Mouse (Mus musculus) MEL (cell line): ENCODE results near the gene Asic5. TPM values are rescaled to one million over a fixed set of nuclear protein-coding genes. Genes with fewer than 3 reads are reported as not detected.

Experiments used
- DNase-seq: peaks from one replicate; pipeline ENCODE4 v3.0.0; 2011; ENCODE audit warnings: low read depth, low spot score
- H3K27ac ChIP-seq: 2 replicates; pipeline ENCODE4 v1.5.1; 2012; ENCODE audit warnings: low read depth, mild to moderate bottlenecking, control low read depth, low read length, moderate library complexity; ENCODE audit not compliant: control insufficient read depth
- H3K27me3 ChIP-seq, 2 experiments: fragments of 150-350 bp in 1 of 2; sonication (generic) in 1 of 2; 2 replicates each; pipeline ENCODE4 v1.6.1; 2012; ENCODE audit warnings: low read length in 2 of 2, mild to moderate bottlenecking in 2 of 2, improper control_type of control experiment in 1 of 2, moderate library complexity in 1 of 2; ENCODE audit not compliant: insufficient read depth in 2 of 2, control insufficient read depth in 1 of 2
- H3K36me3 ChIP-seq, 2 experiments: 2 replicates each; pipeline ENCODE4 v1.6.1; 2012 to 2014; ENCODE audit warnings: low read length in 2 of 2, improper control_type of control experiment in 1 of 2, inconsistent platforms in 1 of 2, mild to moderate bottlenecking in 1 of 2; ENCODE audit not compliant: insufficient read depth in 2 of 2, control insufficient read depth in 1 of 2
- H3K4me1 ChIP-seq, 2 experiments: fragments of 150-350 bp in 1 of 2; sonication (generic) in 1 of 2; 2 replicates each; pipeline ENCODE4 v1.6.1; 2012; ENCODE audit warnings: low read length in 2 of 2, improper control_type of control experiment in 1 of 2, mild to moderate bottlenecking in 1 of 2; ENCODE audit not compliant: insufficient read depth in 2 of 2, control insufficient read depth in 1 of 2
- H3K4me3 ChIP-seq, 2 experiments: fragments of 150-350 bp in 1 of 2; sonication (generic) in 1 of 2; 2 replicates each; pipeline ENCODE4 v1.5.1; 2012; ENCODE audit warnings: low read depth in 2 of 2, low read length in 2 of 2, mild to moderate bottlenecking in 2 of 2, moderate library complexity in 2 of 2, control low read depth in 1 of 2, improper control_type of control experiment in 1 of 2; ENCODE audit not compliant: control insufficient read depth in 1 of 2, insufficient read depth in 1 of 2
- H3K79me2 ChIP-seq: 2 replicates; pipeline ENCODE4 v1.6.1; 2012; ENCODE audit warnings: mild to moderate bottlenecking, low read length, moderate library complexity; ENCODE audit not compliant: control insufficient read depth, poor library complexity, insufficient read depth
- H3K9ac ChIP-seq: 2 replicates; pipeline ENCODE4 v1.6.1; 2012; ENCODE audit warnings: low read depth, mild to moderate bottlenecking, control low read depth, low read length, moderate library complexity; ENCODE audit not compliant: control insufficient read depth, poor library complexity, severe bottlenecking
- H3K9me3 ChIP-seq: fragments of 150-350 bp; sonication (generic); replicated peaks from 2 replicates; pipeline ENCODE4 v1.6.1; 2012; ENCODE audit warnings: mild to moderate bottlenecking, low read length, improper control_type of control experiment, moderate library complexity; ENCODE audit not compliant: insufficient read depth
- CHD1 ChIP-seq: IDR thresholded peaks from 2 replicates; pipeline ENCODE4 v1.6.1; 2012; ENCODE audit warnings: low read depth, mild to moderate bottlenecking, inconsistent platforms, low read length, improper control_type of control experiment
- CHD2 ChIP-seq: IDR thresholded peaks from 2 replicates; pipeline ENCODE4 v1.6.1; 2011; ENCODE audit warnings: low read length, improper control_type of control experiment
- CTCF ChIP-seq, 3 experiments: IDR thresholded peaks in 2 of 3; conservative IDR thresholded peaks in 1 of 3; 2 replicates each; pipeline ENCODE4 v1.5.1; 2011 to 2012; ENCODE audit warnings: low read length in 3 of 3, low read depth in 2 of 3, mild to moderate bottlenecking in 2 of 3, improper control_type of control experiment in 1 of 3, inconsistent platforms in 1 of 3, mixed read lengths in 1 of 3, moderate library complexity in 1 of 3; ENCODE audit not compliant: control insufficient read depth in 1 of 3, insufficient read depth in 1 of 3, poor library complexity in 1 of 3, severe bottlenecking in 1 of 3
- E2F4 ChIP-seq: IDR thresholded peaks from 2 replicates; pipeline ENCODE4 v1.6.1; 2011; ENCODE audit warnings: low read depth, low read length, improper control_type of control experiment, borderline replicate concordance
- ETS1 ChIP-seq: IDR thresholded peaks from 2 replicates; pipeline ENCODE4 v1.6.1; 2012; ENCODE audit warnings: low read depth, mild to moderate bottlenecking, inconsistent platforms, low read length, improper control_type of control experiment, moderate library complexity
- GABPA ChIP-seq: IDR thresholded peaks from 2 replicates; pipeline ENCODE4 v1.6.1; 2012; ENCODE audit warnings: low read depth, mild to moderate bottlenecking, inconsistent platforms, low read length, improper control_type of control experiment, moderate library complexity
- GATA1 ChIP-seq: IDR thresholded peaks from 2 replicates; pipeline ENCODE4 v1.6.1; 2011; ENCODE audit warnings: low read depth, low read length, improper control_type of control experiment
- HCFC1 ChIP-seq: IDR thresholded peaks from 2 replicates; pipeline ENCODE4 v1.6.1; 2012; ENCODE audit warnings: low read depth, mild to moderate bottlenecking, inconsistent platforms, low read length, improper control_type of control experiment, moderate library complexity
- KAT2A ChIP-seq: conservative IDR thresholded peaks from 2 replicates; pipeline ENCODE4 v1.6.1; 2012; ENCODE audit warnings: low read depth, low read length, improper control_type of control experiment, inconsistent platforms
- MAFK ChIP-seq: IDR thresholded peaks from 2 replicates; pipeline ENCODE4 v1.6.1; 2011; ENCODE audit warnings: low read depth, mild to moderate bottlenecking, low read length, improper control_type of control experiment, borderline replicate concordance
- MAX ChIP-seq: IDR thresholded peaks from 2 replicates; pipeline ENCODE4 v1.6.1; 2011; ENCODE audit warnings: low read length, improper control_type of control experiment
- MXI1 ChIP-seq: IDR thresholded peaks from 2 replicates; pipeline ENCODE4 v1.6.1; 2011; ENCODE audit warnings: mild to moderate bottlenecking, low read depth, low read length, improper control_type of control experiment
- MYC ChIP-seq: IDR thresholded peaks from 2 replicates; pipeline ENCODE4 v1.6.1; 2011; ENCODE audit warnings: low read depth, mild to moderate bottlenecking, low read length, improper control_type of control experiment, moderate library complexity
- NELFE ChIP-seq: IDR thresholded peaks from 2 replicates; pipeline ENCODE4 v1.6.1; 2011; ENCODE audit warnings: low read depth, low read length, improper control_type of control experiment
- NRF1 ChIP-seq: IDR thresholded peaks from 2 replicates; pipeline ENCODE4 v1.6.1; 2014; ENCODE audit warnings: low read depth, mild to moderate bottlenecking, inconsistent platforms, low read length, improper control_type of control experiment, moderate library complexity; ENCODE audit not compliant: poor library complexity, insufficient read depth, severe bottlenecking
- POLR2A ChIP-seq, 2 experiments: IDR thresholded peaks; 2 replicates each; pipeline ENCODE4 v1.6.1; 2011 to 2012; ENCODE audit warnings: low read length in 2 of 2, mild to moderate bottlenecking in 2 of 2, control low read depth in 1 of 2, improper control_type of control experiment in 1 of 2, low read depth in 1 of 2, moderate library complexity in 1 of 2; ENCODE audit not compliant: control insufficient read depth in 1 of 2, insufficient read depth in 1 of 2, poor library complexity in 1 of 2
- SMC3 ChIP-seq: IDR thresholded peaks from 2 replicates; pipeline ENCODE4 v1.6.1; 2011; ENCODE audit warnings: low read depth, low read length, improper control_type of control experiment
- TBP ChIP-seq: IDR thresholded peaks from 2 replicates; pipeline ENCODE4 v1.8.0; 2011; ENCODE audit warnings: low read depth, low read length, improper control_type of control experiment
- TCF12 ChIP-seq: IDR thresholded peaks from 2 replicates; pipeline ENCODE4 v1.6.1; 2014; ENCODE audit warnings: low read depth, mild to moderate bottlenecking, inconsistent platforms, low read length, improper control_type of control experiment, moderate library complexity
- UBTF ChIP-seq: IDR thresholded peaks from 2 replicates; pipeline ENCODE4 v1.6.1; 2012; ENCODE audit warnings: low read depth, mild to moderate bottlenecking, inconsistent platforms, low read length, improper control_type of control experiment, moderate library complexity, borderline replicate concordance; ENCODE audit not compliant: insufficient read depth
- USF1 ChIP-seq: IDR thresholded peaks from 2 replicates; pipeline ENCODE4 v1.6.1; 2014; ENCODE audit warnings: low read depth, mild to moderate bottlenecking, inconsistent platforms, low read length, improper control_type of control experiment, moderate library complexity
- USF2 ChIP-seq, 2 experiments: IDR thresholded peaks; 2 replicates each; pipeline ENCODE4 v1.6.1; 2011 to 2012; ENCODE audit warnings: improper control_type of control experiment in 2 of 2, low read length in 2 of 2, borderline replicate concordance in 1 of 2, inconsistent platforms in 1 of 2, low read depth in 1 of 2, mild to moderate bottlenecking in 1 of 2; ENCODE audit not compliant: insufficient read depth in 1 of 2
- ZKSCAN1 ChIP-seq: IDR thresholded peaks from 2 replicates; pipeline ENCODE4 v1.6.1; 2012; ENCODE audit warnings: low read depth, mild to moderate bottlenecking, inconsistent platforms, low read length, improper control_type of control experiment, moderate library complexity
- ZNF384 ChIP-seq: IDR thresholded peaks from 2 replicates; pipeline ENCODE4 v1.6.1; 2012; ENCODE audit warnings: low read depth, mild to moderate bottlenecking, inconsistent platforms, low read length, improper control_type of control experiment
- polyA plus RNA-seq, 2 experiments: library from polyadenylated mRNA; stranded (reverse) in 1 of 2; unstranded in 1 of 2; fragments of >175 nt in 1 of 2; fragments of >200 nt in 1 of 2; gene quantifications; 2 replicates each; pipeline versions ENCODE4 v1.2.1 to v1.2.4; 2012; ENCODE audit warnings: low replicate concordance in 2 of 2, low read depth in 1 of 2; ENCODE audit not compliant: insufficient read length in 2 of 2, insufficient read depth in 1 of 2, missing spikeins in 1 of 2
- total RNA-seq: library from RNA; depleted of rRNA; stranded (reverse); fragments of 300-350 nt; gene quantifications from 2 replicates; pipeline ENCODE4 v1.2.3, GENCODE M21; 2012

The Asic5 gene
- total and polyA plus RNA-seq, 3 experiments, result not detected

GRCm38 (mm10) chr3:81990531-81990930, 8.4 kb downstream of the Asic5 start:
- no peaks in the 10 kb centered on the region for H3K9me3 ChIP-seq
- H3K9ac ChIP-seq, result no peak overlapping the region
- H3K36me3 ChIP-seq, result no peaks in the 10 kb centered on the region
- H3K27ac ChIP-seq, result no peak overlapping the region
- no peak overlapping the region for H3K4me3 ChIP-seq
- H3K79me2 ChIP-seq, result no peaks in the 10 kb centered on the region
- no peak for DNase-seq
- TF ChIP-seq MAX, result no peak
- TF ChIP-seq MAFK, result no peak
- TF ChIP-seq ZKSCAN1, result no peak
- TF ChIP-seq NELFE, result no peak
- no peak for TF ChIP-seq GABPA
- no peak for TF ChIP-seq MXI1
- no peak for TF ChIP-seq UBTF
- TF ChIP-seq MYC, result no peak
- no peak for TF ChIP-seq E2F4
- no peak for TF ChIP-seq GATA1
- no peak for TF ChIP-seq POLR2A (IDR thresholded peaks at IDR 0.05; ENCODE audit: control insufficient read depth in 1 of 2, insufficient read depth in 1 of 2, low read depth in 1 of 2, low read length in 2 of 2, poor library complexity in 1 of 2)
- no peak for TF ChIP-seq HCFC1
- no peak for TF ChIP-seq KAT2A
- TF ChIP-seq USF2 (IDR thresholded peaks at IDR 0.05; ENCODE audit: borderline replicate concordance in 1 of 2, insufficient read depth in 1 of 2, low read depth in 1 of 2, low read length in 2 of 2), result no peak
- no peaks in the 10 kb centered on the region for H3K27me3 ChIP-seq
- no peaks in the 10 kb centered on the region for H3K4me1 ChIP-seq

GRCm38 (mm10) chr3:81995371-81995770, 13.3 kb downstream of the Asic5 start:
- no peak for TF ChIP-seq USF1
- TF ChIP-seq CHD1, result no peak
- no peak for TF ChIP-seq ETS1
- TF ChIP-seq NRF1, result no peak
- TF ChIP-seq TCF12, result no peak
- no peak for TF ChIP-seq ZNF384
- TF ChIP-seq GATA1, result no peak
- no peak for TF ChIP-seq NELFE
- TF ChIP-seq MAX, result no peak
- no peak for TF ChIP-seq KAT2A
- no peak for TF ChIP-seq TBP
- TF ChIP-seq CTCF (IDR thresholded peaks at IDR 0.05 in 2 of 3, conservative IDR thresholded peaks at IDR 0.05 in 1 of 3; ENCODE audit: control insufficient read depth in 1 of 3, insufficient read depth in 1 of 3, low read depth in 2 of 3, low read length in 3 of 3, poor library complexity in 1 of 3, severe bottlenecking in 1 of 3), result no peak
- TF ChIP-seq CHD2, result no peak
- TF ChIP-seq SMC3, result no peak
- no peaks in the 10 kb centered on the region for H3K9me3 ChIP-seq
- no peak for DNase-seq
- H3K4me3 ChIP-seq, result no peak overlapping the region
- H3K9ac ChIP-seq, result no peak overlapping the region
- no peaks in the 10 kb centered on the region for H3K27me3 ChIP-seq
- H3K36me3 ChIP-seq, result no peaks in the 10 kb centered on the region
- H3K27ac ChIP-seq, result no peak overlapping the region
- no peaks in the 10 kb centered on the region for H3K79me2 ChIP-seq
- no peaks in the 10 kb centered on the region for H3K4me1 ChIP-seq
